Mouse (Mus musculus) spleen, adult 2 months (tissue): ENCODE results near the gene Lrfn2.

ENCODE experiments used
- CTCF ChIP-seq: fragments of 200-500 bp; IDR thresholded peaks from 2 replicates; pipeline ENCODE4 v1.5.1; 2011; ENCODE audit warnings: mild to moderate bottlenecking, inconsistent platforms; ENCODE audit not compliant: insufficient read depth, insufficient read length, insufficient replicate concordance; ENCODE audit errors: extremely low read depth
- POLR2A ChIP-seq: fragments of 200-500 bp; IDR thresholded peaks from 2 replicates; pipeline ENCODE4 v1.6.1; 2011; ENCODE audit warnings: low read depth, low read length, inconsistent platforms

DNA sequence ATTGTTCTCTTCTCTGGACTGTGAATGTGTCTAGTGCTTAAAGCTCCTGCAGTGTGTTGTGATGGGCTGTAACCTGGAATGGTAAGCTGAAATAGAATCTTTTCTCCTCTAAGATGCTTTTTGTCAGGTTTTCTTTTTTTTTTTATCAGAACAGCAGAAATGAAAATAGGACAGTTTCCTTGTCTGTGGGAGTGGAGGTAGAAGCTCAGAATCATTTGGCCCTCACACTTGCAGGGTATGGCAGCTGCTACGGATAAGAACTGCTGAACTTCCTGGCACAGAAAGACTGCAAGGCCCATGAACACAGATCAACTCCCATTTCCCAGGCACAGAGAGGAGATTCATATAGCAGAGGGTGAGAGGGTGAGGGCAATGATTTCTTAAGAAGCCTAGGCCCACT, 19.1 kb downstream of the Lrfn2 start:
- TF ChIP-seq POLR2A (no peak), CTCF (no peak)
